Mouse (Mus musculus) gastrocnemius, adult 18-20 months (tissue): ENCODE measurements around the gene Stk39. TPM values are rescaled to one million over a fixed set of nuclear protein-coding genes. Genes with fewer than 3 reads are reported as not detected.

Experiments
- DNase-seq: peaks from one replicate; pipeline ENCODE4 v3.0.0; 2021; ENCODE audit warnings: low spot score
- total RNA-seq, 2 experiments: library from RNA; stranded (reverse); gene quantifications; 2 replicates each; pipeline ENCODE4 v1.2.3; 2021

Gene Stk39
- total RNA-seq, 2 experiments from 2014 or later, result 2.1 to 2.8 TPM

- DNase-seq, result no peak
Measured at GRCm38 (mm10) chr2:68463801-68464200, 8.3 kb downstream of the Stk39 start.

GRCm38 (mm10) chr2:68458115-68458514 is 14.0 kb downstream of the Stk39 start:
- no peak for DNase-seq

- no peak for DNase-seq
Measured at GRCm38 (mm10) chr2:68457455-68458032, 14.5 kb downstream of the Stk39 start.

- no peak for DNase-seq
Measured at GRCm38 (mm10) chr2:68456899-68457298, 15.2 kb downstream of the Stk39 start.

- no peak for DNase-seq
Measured at GRCm38 (mm10) chr2:68452379-68452778, 19.7 kb downstream of the Stk39 start.

DNA sequence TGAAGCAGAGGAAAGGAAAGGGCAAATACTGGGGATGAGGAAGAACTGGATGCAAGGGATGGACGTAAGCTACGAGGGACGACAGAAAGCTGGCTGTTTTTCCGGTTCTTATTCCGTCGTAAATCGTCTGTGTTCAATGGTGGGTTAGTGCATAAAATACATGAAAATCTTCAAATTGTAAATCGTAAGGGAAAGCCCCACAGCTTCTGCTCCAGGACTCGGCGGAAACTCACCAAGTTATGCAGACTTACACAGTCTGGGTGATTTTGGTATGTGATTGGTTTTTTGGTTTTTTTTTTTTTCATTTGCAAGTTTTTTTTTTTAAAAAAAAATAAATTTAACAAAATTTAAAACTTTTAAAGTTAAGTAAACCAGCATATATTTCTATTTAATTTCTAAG is 24.0 kb downstream of the Stk39 start:
- DNase-seq, result no peak

- DNase-seq, result no peak
Measured at GRCm38 (mm10) chr2:68443141-68443540, 28.9 kb downstream of the Stk39 start.

GRCm38 (mm10) chr2:68442113-68442717 is 29.9 kb downstream of the Stk39 start:
- no peak for DNase-seq

GRCm38 (mm10) chr2:68439614-68440013 is 32.5 kb downstream of the Stk39 start:
- DNase-seq, result no peak

DNA sequence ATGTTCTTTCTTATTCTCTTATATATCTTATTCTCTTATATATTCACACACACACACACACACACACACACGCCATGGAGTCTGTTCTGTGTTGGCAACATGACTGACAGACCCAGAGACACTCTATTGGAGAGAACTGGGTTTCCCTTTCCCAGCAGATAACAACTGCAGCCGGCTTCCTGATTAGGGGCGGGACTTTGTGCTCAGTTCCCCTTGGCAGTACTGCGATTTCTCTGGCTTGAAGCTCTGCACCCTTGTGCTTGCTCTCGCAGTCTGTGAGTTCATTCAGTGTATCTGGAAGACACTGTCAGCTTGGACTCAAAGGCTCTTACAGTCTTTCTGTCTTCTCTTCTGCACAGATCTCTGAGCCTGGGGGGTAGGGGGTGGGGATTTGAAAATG is 34.1 kb downstream of the Stk39 start:
- no peak for DNase-seq

- DNase-seq, result no peak
Measured at GRCm38 (mm10) chr2:68437216-68437615, 34.9 kb downstream of the Stk39 start.

GRCm38 (mm10) chr2:68436305-68436704 is 35.8 kb downstream of the Stk39 start:
- no peak for DNase-seq

GRCm38 (mm10) chr2:68435494-68436255 is 36.4 kb downstream of the Stk39 start:
- DNase-seq, result no peak

DNA sequence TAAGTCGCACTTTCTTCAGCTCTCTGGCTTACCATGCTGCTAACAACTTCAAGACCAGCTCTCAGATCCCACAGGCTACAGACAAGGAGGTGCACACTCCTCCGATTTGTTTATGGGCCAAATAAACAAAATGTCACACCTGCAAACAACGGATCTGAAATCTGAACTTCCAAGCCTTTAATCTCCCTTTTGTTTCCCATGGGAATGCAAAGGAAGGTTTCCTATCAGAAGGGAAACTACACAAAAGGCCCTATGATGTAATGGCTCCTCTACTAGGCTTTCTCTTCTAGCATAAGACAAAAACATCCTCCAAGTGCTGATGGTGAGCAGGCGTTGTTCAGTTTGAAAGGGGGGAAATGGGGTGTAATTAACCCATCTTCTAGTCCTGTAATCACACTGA is 37.1 kb downstream of the Stk39 start:
- no peak for DNase-seq

DNA sequence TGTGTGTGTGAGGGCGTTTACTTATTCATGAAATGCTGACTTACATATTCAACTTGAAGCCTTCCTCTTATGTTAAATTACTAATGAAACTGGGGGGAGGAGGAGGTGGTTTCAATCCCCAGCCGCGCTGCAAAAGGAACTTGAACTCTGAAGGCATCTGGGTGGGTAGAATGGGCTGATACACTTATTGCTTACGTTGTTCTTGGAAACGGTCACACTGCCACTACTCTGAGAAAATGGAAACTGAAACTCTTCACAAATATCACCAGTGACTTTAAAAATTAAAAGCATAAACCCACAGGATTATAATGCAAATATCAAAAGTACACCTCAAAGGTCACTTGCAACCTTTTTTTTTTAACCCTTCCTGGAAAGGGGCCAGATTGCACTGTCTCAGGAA is 37.5 kb downstream of the Stk39 start:
- DNase-seq, result no peak

- no peak for DNase-seq
Measured at GRCm38 (mm10) chr2:68433736-68434312, 38.2 kb downstream of the Stk39 start.

DNA sequence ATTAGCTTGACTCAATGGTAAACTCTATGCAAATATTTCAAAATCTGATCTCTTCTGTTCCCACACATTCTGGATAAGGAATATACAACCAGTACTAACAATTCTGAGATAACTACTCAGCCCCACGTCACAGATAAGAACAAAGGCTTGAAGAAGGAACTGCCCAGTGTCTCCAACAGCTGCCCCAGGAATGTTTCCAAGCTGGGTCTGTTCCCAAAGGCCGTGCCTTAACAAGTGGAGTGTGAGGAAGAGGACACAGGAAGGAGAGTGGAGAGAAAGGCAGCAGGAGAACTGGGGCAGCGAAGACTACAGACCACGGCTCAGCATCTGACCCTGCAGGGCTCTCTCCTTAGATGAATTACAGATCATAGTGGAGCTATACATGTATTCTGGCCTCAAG is 39.2 kb downstream of the Stk39 start:
- DNase-seq, result no peak

DNA sequence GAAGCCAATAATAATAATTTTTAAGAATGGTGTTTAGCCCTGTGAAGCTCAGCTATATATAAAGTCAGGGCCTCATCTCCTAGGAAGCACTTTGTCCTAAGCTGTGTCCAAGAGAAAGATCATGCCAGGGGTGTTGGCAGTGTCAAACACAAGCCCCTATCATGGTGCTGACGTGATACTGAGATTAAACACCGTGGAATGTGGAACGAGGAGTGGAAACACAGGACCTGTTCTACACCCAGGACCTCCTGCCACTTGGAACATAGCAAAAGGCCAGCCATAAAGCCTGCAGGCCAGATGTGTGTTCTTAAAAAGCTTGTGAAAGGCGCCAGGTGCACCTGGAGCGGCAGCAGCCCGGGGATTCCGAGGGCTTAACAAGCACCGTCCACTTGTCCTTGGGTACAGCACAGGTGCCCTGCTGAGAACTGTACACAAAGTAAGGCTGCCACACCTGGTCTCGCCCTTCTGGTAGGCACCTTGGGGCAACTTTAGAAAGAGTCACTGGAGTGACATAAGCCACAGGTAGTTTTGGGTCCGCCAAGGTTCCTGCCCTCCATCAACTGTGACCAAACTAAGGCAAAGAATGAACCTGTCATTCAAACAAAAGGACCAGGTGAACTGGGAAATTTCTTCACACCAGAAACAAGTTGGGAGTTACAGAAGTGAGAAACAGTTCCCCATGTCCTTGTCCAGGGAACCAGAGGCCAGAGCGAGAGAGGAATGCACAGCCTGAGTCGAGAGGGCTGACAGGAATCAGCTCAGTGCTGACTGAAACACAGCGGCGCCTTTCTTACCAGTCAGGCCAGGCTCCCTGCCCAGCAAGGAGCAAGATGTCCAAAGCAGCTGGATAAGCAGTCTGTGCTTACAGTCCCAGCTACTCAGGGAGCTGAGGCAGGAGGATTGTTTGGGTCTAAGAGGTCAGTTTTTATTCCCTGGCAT is 40.8 kb downstream of the Stk39 start:
- no peak for DNase-seq

GRCm38 (mm10) chr2:68430493-68430892 is 41.6 kb downstream of the Stk39 start:
- no peak for DNase-seq

- no peak for DNase-seq
Measured at GRCm38 (mm10) chr2:68429436-68429835, 42.6 kb downstream of the Stk39 start.

DNA sequence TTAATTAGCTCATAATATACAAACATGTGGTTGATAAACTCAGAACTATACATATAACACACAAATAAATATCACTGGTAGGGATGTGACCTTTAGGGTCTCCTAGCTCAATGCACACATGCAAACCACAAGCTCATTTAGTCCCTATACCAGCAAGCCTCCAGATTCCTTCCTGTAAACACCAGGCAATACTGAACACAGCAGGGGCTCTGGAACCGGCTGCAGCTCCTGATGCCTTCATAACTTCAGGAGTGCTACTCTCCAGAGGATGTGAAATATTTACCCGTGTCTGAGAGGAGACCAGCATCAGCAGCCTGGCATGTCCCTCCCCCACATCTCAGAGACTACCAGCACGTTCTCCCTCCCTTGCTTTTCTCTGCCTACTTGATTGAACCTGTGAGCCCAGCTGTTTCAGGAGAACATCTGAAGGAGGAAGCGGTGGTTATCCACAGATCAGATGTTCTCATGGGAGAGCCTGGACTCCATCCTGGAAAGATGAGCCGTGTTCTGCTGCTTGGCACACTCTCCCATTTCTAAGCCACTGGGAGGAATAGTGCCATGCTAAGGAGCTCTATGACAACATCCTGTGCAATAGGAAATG is 45.0 kb downstream of the Stk39 start:
- DNase-seq, result no peak
